22 mouse cellular contexts compared by ENCODE assay signal in genomic region chr10:5967655-5968054, GRCm38 (mm10). TPM values are rescaled to one million over a fixed set of nuclear protein-coding genes. Genes with fewer than 3 reads are reported as not detected.
A peak's percentile ranks its signal among the peaks of the same experiment; 100 is the strongest.
DNase-seq lines count a peak whose midpoint lies in the region; ATAC-seq and TF ChIP-seq lines count a peak whose summit lies in the region.
"Had no signal": no experiment of that assay in that cellular context is flagged by ENCODE, and none has a peak within 500 bp of the region (broad histone marks: within the 10 kb centered on the region; RNA-seq: fewer than 3 reads in every experiment).

No protein-coding gene starts in this region.

- CTCF ChIA-PET in Patski (lab: Charles Lee) = no interaction called here

- no peaks in the 10 kb centered on the region for H3K27me3 ChIP-seq in C2C12 (ENCODE audit: control insufficient read depth, insufficient read depth, insufficient read length)
- no peaks in the 10 kb centered on the region for H3K27me3 ChIP-seq in Patski
- H3K27me3 ChIP-seq: embryonic facial prominence, embryonic 12.5 days; forebrain, embryonic 13.5 days; heart, embryonic 13.5 days; hindbrain, embryonic 13.5 days had no signal

- TF ChIP-seq CTCF in C2C12 (IDR thresholded peaks at IDR 0.05; ENCODE audit: control insufficient read depth, insufficient read depth, insufficient read length) = no peak
- TF ChIP-seq CTCF in Patski (IDR thresholded peaks at IDR 0.05) = no peak

- intact Hi-C loops in heart, postnatal 36 days (cut with DNase I) = no loop called here

- in situ Hi-C loops in Patski (cut with MboI; ENCODE audit: low pct_unique_long_range_greater_than_20kb) = no loop called here

- no peaks in the 10 kb centered on the region for H3K36me3 ChIP-seq in C2C12 (ENCODE audit: control insufficient read depth, insufficient read depth)
- H3K36me3 ChIP-seq: embryonic facial prominence, embryonic 12.5 days; G1E; heart, embryonic 13.5 days; hindbrain, embryonic 13.5 days had no signal

- H3ac ChIP-seq in C2C12 (ENCODE audit: control insufficient read depth, insufficient read length, low read depth) = no peak overlapping the region

- no peaks in the 10 kb centered on the region for H3K79me2 ChIP-seq in C2C12 (ENCODE audit: control insufficient read depth, insufficient read depth)

- peak; percentile 82 for DNase-seq in 3T3-L1 (ENCODE audit: low read depth, low spot score)
- DNase-seq in Patski (ENCODE audit: low read depth, low spot score) = no peak
- peak; percentile 50 for DNase-seq in fibroblast of lung, adult 2 months (ENCODE audit: low read depth)
- no peak for DNase-seq in heart, adult 9 months (ENCODE audit: low spot score in 2 of 2)
- DNase-seq in heart, postnatal 4 days = no peak
- no peak for DNase-seq in heart, postnatal 36 days
- DNase-seq: adrenal gland, adult 8-10 months; adrenal gland, postnatal 36 days; cerebellum, adult 11 months; cerebellum, adult 8-10 months; cerebellum, postnatal 14 days; forebrain, postnatal 0 days; gastrocnemius, postnatal 14 days; kidney, adult 11 months had no signal

- ATAC-seq in Patski = peak; percentile 47
- ATAC-seq: forebrain, embryonic 13.5 days; forebrain, postnatal 0 days; hindbrain, postnatal 0 days had no signal

- no peaks in the 10 kb centered on the region for H3K79me3 ChIP-seq in C2C12 (ENCODE audit: low read depth)

- no peak overlapping the region for H3K4me3 ChIP-seq in C2C12 (ENCODE audit: insufficient read depth, poor library complexity, severe bottlenecking)
- H3K4me3 ChIP-seq: embryonic facial prominence, embryonic 12.5 days; forebrain, embryonic 13.5 days; heart, embryonic 13.5 days; hindbrain, embryonic 13.5 days had no signal

- POLR2A ChIA-PET in Patski (lab: Charles Lee) = no interaction called here

TF ChIP-seq in C2C12, 6 proteins besides CTCF, POLR2A, EP300 and RAD21:
- no peak for TF ChIP-seq USF1 (IDR thresholded peaks at IDR 0.05; ENCODE audit: low read depth)
- peak; percentile 42 for TF ChIP-seq MYOD1 (IDR thresholded peaks at IDR 0.05; ENCODE audit: control insufficient read depth, insufficient read length, low read depth)
- peak; percentile 99 for TF ChIP-seq FOSL1 (IDR thresholded peaks at IDR 0.05; ENCODE audit: insufficient read depth, low read length, poor library complexity, severe bottlenecking)

RNA-seq across cellular contexts. Expression of gene Rgs17, which starts 45.5 kb away (rescaled TPM):
- 0.71 TPM for polyA plus RNA-seq in C2C12 (2012; fragmentation: generic; extraction: Trizol)
- polyA plus RNA-seq in Patski (2021) = 0.24 TPM
- total RNA-seq in heart, postnatal 4 days (2021) = under 1 TPM; 0.83 to 0.95 TPM
- under 1 TPM; 0.61 to 0.62 TPM for total RNA-seq in heart, postnatal 36 days (2021)
- total RNA-seq: hematopoietic stem cell, adult 5-6 weeks had no signal
- polyA plus RNA-seq: G1E had no signal

Comparison
In these comparisons a context has a peak if more than half of its experiments do, and no peak if none do; other contexts are left out.
1. DNase-seq: peak in 3T3-L1 (single experiment) and fibroblast of lung, adult 2 months (single experiment); none in Patski (single experiment), heart, adult 9 months (0 of 2), heart, postnatal 4 days (single experiment) and heart, postnatal 36 days (0 of 2).